Mouse (Mus musculus): ENCODE measurements at regions not wholly inside any gene's neighbourhood (a gene's known extent, or its start where the extent isn't known, plus 50 kb on each side); places are given as distances from the start of the nearest gene placed in this dataset.
A peak's percentile ranks its signal among the peaks of the same experiment; 100 is the strongest.

DNA sequence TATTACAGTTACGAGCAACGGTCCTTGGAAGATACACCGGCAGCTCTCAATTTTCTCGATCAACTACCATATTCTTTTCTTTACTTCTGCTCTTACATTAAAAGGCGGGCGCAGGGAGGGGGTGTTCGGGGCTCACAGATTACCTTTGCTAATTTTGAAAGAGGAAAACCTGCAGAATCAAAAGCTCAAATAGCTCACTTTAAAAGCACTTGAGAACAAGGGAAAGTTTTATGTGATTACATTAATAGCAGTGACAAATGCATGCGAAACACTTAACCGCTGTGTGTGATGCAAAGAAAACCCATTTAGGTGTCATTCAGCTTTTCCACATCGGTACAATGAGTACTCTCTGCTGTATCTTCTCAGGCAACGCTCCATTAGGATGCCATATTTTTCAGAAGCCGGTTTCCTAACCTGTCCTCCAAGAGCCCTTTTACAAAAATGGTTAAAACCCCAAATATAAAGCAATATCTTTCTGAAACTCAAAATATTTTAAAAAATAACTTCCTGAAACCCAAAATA is 412.2 kb downstream of the Klf5 start:
- no peak for ATAC-seq (ENCODE audit: low read depth)
- 82% methylated on average over 12 of the region's 12 CpGs for WGBS

DNA sequence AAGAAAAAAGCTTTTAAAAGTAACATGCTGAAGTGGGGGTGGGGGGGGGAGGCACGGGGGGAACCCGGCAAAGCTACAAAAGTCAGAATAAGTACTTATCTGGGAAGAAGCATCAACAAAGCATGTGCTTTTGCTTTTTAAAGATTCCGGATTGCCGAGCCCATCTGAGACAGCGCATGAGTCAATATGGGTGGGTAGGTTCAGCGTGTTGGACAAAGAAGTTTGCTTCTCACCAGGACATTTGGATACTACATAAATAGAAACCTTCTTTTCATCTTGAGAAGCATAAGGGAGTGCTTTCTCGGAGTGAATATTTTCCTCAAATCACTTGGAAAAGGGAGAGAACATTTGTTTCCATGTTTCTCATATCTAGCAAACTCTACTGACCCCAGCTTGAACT is 414.1 kb downstream of the Klf5 start:
- Histone ChIP-seq H3K4me1 (replicated peaks) (no peaks in the 10 kb centered on the region), H3K36me3 (no peaks in the 10 kb centered on the region), H3K4me3 (no peak overlapping the region), H3K9me3 (no peaks in the 10 kb centered on the region), H3K4me2 (no peak overlapping the region), H3K27ac (replicated peaks) (no peak overlapping the region), H3K9ac (no peak overlapping the region), H3K27me3 (no peaks in the 10 kb centered on the region)
- no peak for ATAC-seq (ENCODE audit: low read depth)
- WGBS = 76% methylated on average over 7 of the region's 7 CpGs

More for the DNA sequence above, 412.2 kb downstream of the Klf5 start:
- no peak overlapping the region for H3K4me3 ChIP-seq
- H3K36me3 ChIP-seq = no peaks in the 10 kb centered on the region
- H3K4me1 ChIP-seq (replicated peaks) = no peaks in the 10 kb centered on the region
- H3K27ac ChIP-seq (replicated peaks) = no peak overlapping the region
- no peak overlapping the region for H3K4me2 ChIP-seq
- no peaks in the 10 kb centered on the region for H3K27me3 ChIP-seq
- no peak overlapping the region for H3K9ac ChIP-seq
- H3K9me3 ChIP-seq = no peaks in the 10 kb centered on the region

DNA sequence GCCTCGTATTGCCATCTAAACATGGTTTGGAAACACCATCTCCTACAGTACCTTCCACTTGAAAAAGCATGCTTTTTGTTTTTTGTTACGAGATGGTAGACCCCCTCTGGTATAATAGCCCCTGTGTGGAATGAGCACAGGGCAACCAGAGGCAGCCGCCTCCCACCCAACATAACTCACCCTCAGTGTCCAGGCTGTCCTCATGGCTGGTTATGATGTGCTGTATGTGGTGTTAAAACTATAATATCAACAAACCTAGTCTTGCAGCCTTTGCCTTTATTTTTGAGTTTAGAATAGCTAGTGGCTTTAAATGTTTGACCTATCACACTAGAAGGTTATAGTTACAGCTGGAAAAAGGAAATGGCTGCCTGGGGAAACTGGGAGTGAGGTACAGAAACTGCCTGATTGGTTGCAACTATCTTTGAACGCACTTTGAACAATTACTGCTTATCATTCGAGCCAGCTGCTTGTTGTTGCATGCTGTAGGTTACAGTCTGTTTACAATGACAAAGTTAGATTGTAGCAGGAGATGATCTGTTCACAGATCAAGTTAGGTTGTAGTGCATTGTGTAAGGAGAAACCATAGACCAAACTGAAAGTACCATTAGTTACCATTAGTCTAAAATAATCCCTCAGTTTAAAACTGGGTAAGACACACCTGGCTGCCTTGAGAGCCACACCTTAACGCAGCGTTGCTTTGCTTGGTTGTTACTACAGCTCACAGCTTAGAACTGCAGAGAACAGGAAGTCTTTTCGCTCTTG is 414.8 kb downstream of the Klf5 start:
- ATAC-seq (ENCODE audit: low read depth) = no peak
- Histone ChIP-seq H3K27me3 (no peaks in the 10 kb centered on the region), H3K36me3 (no peaks in the 10 kb centered on the region), H3K4me1 (replicated peaks) (no peaks in the 10 kb centered on the region), H3K27ac (replicated peaks) (no peak overlapping the region), H3K9me3 (no peaks in the 10 kb centered on the region), H3K9ac (no peak overlapping the region), H3K4me2 (no peak overlapping the region), H3K4me3 (no peak overlapping the region)
- 83% methylated on average over 8 of the region's 8 CpGs for WGBS

DNA sequence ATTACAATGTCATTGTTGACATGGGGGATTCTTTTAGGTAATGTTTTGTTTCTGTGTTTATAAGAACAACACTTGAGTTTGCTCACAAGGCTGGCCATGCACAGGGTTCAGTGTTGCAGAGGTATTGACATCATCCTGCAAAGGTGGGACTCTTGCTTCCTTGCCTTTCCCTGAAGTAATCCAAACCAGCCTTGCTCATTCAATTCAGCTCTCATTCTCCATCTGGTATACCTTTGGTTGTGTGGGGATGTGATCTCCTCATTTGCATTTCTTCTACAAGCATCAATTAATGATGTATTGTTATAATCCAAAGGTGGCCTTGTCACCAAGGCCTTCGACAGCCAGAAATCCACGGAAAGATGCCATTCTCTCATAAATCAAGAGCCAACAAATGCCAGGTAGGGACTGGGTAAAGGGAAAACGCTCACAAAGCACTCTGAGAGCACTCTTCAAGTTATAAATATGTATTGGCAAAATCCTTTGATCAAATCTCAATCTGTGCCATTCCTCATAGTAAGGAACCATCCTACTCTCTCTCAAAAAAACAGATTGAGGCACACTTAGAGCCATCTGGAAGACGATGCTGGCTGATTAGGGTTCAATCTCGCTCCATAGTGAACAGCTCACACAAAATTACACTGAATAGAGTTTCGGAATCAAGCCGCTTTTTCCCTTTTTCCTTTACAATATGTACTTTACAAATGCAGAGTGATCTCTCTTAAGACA is 435.1 kb downstream of the Klf5 start:
- H3K27ac ChIP-seq (replicated peaks) = no peak overlapping the region
- no peaks in the 10 kb centered on the region for H3K36me3 ChIP-seq
- no peaks in the 10 kb centered on the region for H3K4me1 ChIP-seq (replicated peaks)
- H3K9me3 ChIP-seq = no peaks in the 10 kb centered on the region
- no peak for ATAC-seq (ENCODE audit: low read depth)
- H3K9ac ChIP-seq = no peak overlapping the region
- H3K4me2 ChIP-seq = no peak overlapping the region
- H3K4me3 ChIP-seq = no peak overlapping the region
- H3K27me3 ChIP-seq = no peaks in the 10 kb centered on the region
- 84% methylated on average over 7 of the region's 7 CpGs for WGBS

GRCm38 (mm10) chr14:99734200-99734567 is 435.7 kb downstream of the Klf5 start:
- Histone ChIP-seq H3K9me3 (no peaks in the 10 kb centered on the region), H3K4me1 (replicated peaks) (no peaks in the 10 kb centered on the region), H3K4me2 (no peak overlapping the region), H3K27me3 (no peaks in the 10 kb centered on the region), H3K4me3 (no peak overlapping the region), H3K9ac (no peak overlapping the region), H3K27ac (replicated peaks) (no peak overlapping the region), H3K36me3 (no peaks in the 10 kb centered on the region)
- ATAC-seq (ENCODE audit: low read depth) = no peak
- WGBS = 87% methylated on average over 7 of the region's 7 CpGs

GRCm38 (mm10) chr14:99743625-99744297 is 445.3 kb downstream of the Klf5 start:
- H3K27ac ChIP-seq (replicated peaks) = no peak overlapping the region

GRCm38 (mm10) chr14:99745209-99745608 is 446.7 kb downstream of the Klf5 start:
- Histone ChIP-seq H3K4me3 (no peak overlapping the region), H3K9ac (no peak overlapping the region), H3K9me3 (no peaks in the 10 kb centered on the region), H3K4me2 (no peak overlapping the region), H3K36me3 (no peaks in the 10 kb centered on the region), H3K27me3 (no peaks in the 10 kb centered on the region), H3K4me1 (replicated peaks) (peaks cover 28% of the 10 kb centered on the region), H3K27ac (replicated peaks) (no peak overlapping the region)
- no peak for ATAC-seq (ENCODE audit: low read depth)
- WGBS = 80% methylated on average over 7 of the region's 7 CpGs

More at GRCm38 (mm10) chr14:99743625-99744297, 445.3 kb downstream of the Klf5 start:
- Histone ChIP-seq H3K27me3 (no peaks in the 10 kb centered on the region), H3K4me3 (no peak overlapping the region), H3K9me3 (no peaks in the 10 kb centered on the region), H3K4me2 (no peak overlapping the region), H3K9ac (no peak overlapping the region), H3K36me3 (no peaks in the 10 kb centered on the region), H3K4me1 (replicated peaks) (peaks cover 15% of the 10 kb centered on the region)
- WGBS = 89% methylated on average over 17 of the region's 17 CpGs
- no peak for ATAC-seq (ENCODE audit: low read depth)

DNA sequence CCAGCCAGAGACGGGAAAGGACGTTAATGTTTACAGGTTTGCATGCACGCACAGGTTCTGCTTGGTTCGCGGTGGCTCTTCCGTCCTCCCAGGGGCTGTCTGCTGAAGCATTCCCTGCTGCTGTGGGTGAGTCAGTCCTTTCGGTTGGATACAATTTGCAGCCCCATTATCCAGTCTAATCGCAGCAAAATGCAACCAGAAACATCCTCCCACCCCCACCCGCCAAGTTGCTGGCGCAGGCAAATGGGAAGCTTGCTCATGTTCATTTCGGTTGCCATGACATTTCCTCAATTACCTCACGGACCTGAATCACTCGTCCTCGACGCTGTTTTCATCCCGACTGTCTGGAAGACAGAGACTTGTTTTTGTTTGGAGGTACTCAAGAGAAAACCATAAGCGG is 449.7 kb downstream of the Klf5 start:
- no peaks in the 10 kb centered on the region for H3K9me3 ChIP-seq
- ATAC-seq (ENCODE audit: low read depth) = peak; percentile 83
- no peak overlapping the region for H3K4me3 ChIP-seq
- H3K4me2 ChIP-seq = peak overlapping the region; percentile 38
- no peaks in the 10 kb centered on the region for H3K27me3 ChIP-seq
- H3K36me3 ChIP-seq = no peaks in the 10 kb centered on the region
- 36% methylated on average over 17 of the region's 17 CpGs for WGBS
- no peak overlapping the region for H3K9ac ChIP-seq
- peaks cover 28% of the 10 kb centered on the region for H3K4me1 ChIP-seq (replicated peaks)
- H3K27ac ChIP-seq (replicated peaks) = peak overlapping the region; percentile 68

- Histone ChIP-seq H3K4me1 (replicated peaks) (peaks cover 28% of the 10 kb centered on the region), H3K9me3 (no peaks in the 10 kb centered on the region), H3K27me3 (no peaks in the 10 kb centered on the region), H3K4me2 (no peak overlapping the region), H3K36me3 (no peaks in the 10 kb centered on the region), H3K27ac (replicated peaks) (no peak overlapping the region), H3K4me3 (no peak overlapping the region), H3K9ac (no peak overlapping the region)
- peak; percentile 45; the same call in 1 of the 2 replicates for ATAC-seq (ENCODE audit: low read depth)
- 38% methylated on average over 12 of the region's 12 CpGs for WGBS
These were observed 451.1 kb downstream of the Klf5 start for GRCm38 (mm10) chr14:99749308-99750305.

DNA sequence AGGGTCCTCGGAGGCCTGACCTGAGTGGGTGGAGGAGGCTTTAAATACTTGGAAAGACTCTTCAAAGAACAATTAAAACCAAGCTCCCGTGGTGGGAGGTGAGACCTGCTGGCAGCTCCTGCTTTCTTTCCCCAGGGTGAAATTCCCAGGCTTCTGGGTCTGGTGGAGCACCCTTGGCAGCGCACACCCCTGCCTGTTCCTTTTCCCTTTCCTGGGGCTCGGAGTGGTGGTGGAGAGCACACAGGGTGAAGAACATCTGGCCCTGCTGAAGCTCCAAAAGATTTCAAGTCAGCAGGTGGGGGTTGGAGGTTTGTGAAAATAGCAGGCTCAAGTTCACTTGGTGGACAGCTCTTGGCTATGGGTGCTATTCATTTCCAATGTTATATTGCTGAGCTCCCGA is 459.6 kb downstream of the Klf5 start:
- WGBS = 52% methylated on average over 5 of the region's 5 CpGs
- H3K27me3 ChIP-seq = no peaks in the 10 kb centered on the region
- no peaks in the 10 kb centered on the region for H3K4me1 ChIP-seq (replicated peaks)
- H3K9ac ChIP-seq = no peak overlapping the region
- H3K9me3 ChIP-seq = no peaks in the 10 kb centered on the region
- H3K27ac ChIP-seq (replicated peaks) = no peak overlapping the region
- no peak for ATAC-seq (ENCODE audit: low read depth)
- no peaks in the 10 kb centered on the region for H3K36me3 ChIP-seq
- H3K4me2 ChIP-seq = no peak overlapping the region
- H3K4me3 ChIP-seq = no peak overlapping the region

- Histone ChIP-seq H3K27me3 (no peaks in the 10 kb centered on the region), H3K9ac (no peak overlapping the region), H3K4me3 (no peak overlapping the region), H3K9me3 (no peaks in the 10 kb centered on the region), H3K27ac (replicated peaks) (no peak overlapping the region), H3K4me2 (no peak overlapping the region), H3K4me1 (replicated peaks) (no peaks in the 10 kb centered on the region), H3K36me3 (no peaks in the 10 kb centered on the region)
- no peak for ATAC-seq (ENCODE audit: low read depth)
- WGBS = 76% methylated on average over 3 of the region's 3 CpGs
These were observed 464.8 kb downstream of the Klf5 start for GRCm38 (mm10) chr14:99763336-99763735.
